Mouse (Mus musculus): ENCODE measurements around the gene Wdr61. TPM values are rescaled to one million over a fixed set of nuclear protein-coding genes. Genes with fewer than 3 reads are reported as not detected.

Gene Wdr61
- polyA plus RNA-seq (2012; rRNA removed): 75.5 and 80.0 TPM in 2 replicates

GRCm38 (mm10) chr9:54733921-54734638 is at the start of gene Wdr61:
Gene Wdr61, minus strand, starts transcription at chr9:54734519.

GRCm38 (mm10) chr9:54764561-54765217 is 30.4 kb upstream of the Wdr61 start, which contains the start of gene Crabp1:
Gene Crabp1, plus strand, starts transcription at chr9:54764748.

GRCm38 (mm10) chr9:54698318-54699086 is 35.8 kb downstream of the Wdr61 start, which contains the start of gene Dnaja4:
Gene Dnaja4, plus strand, starts transcription at chr9:54698873.

Other genes with a start within 250 kb of the Wdr61 start
- gene Dmxl2, start 232.9 kb downstream of the Wdr61 start, polyA plus RNA-seq (2012; rRNA removed): 71.9 and 80.5 TPM in 2 replicates
- gene Sh2d7, start 195.5 kb downstream of the Wdr61 start, polyA plus RNA-seq (2012; rRNA removed): 0.03 and 0.06 TPM in 2 replicates
- gene Cib2, start 174.3 kb downstream of the Wdr61 start, polyA plus RNA-seq (2012; rRNA removed): 49.7 and 50.5 TPM in 2 replicates
- gene Idh3a, start 148.2 kb downstream of the Wdr61 start, polyA plus RNA-seq (2012; rRNA removed): 117 and 126 TPM in 2 replicates
- gene Acsbg1, start 72.6 kb downstream of the Wdr61 start, polyA plus RNA-seq (2012; rRNA removed): 32.0 and 33.3 TPM in 2 replicates
- gene Dnaja4, start 35.6 kb downstream of the Wdr61 start, polyA plus RNA-seq (2012; rRNA removed): 11.9 and 12.0 TPM in 2 replicates
- gene Crabp1, start 30.2 kb upstream of the Wdr61 start, polyA plus RNA-seq (2012; rRNA removed): 91.5 and 108 TPM in 2 replicates
- 51.4 and 54.0 TPM in 2 replicates for gene Ireb2, start 129.3 kb upstream of the Wdr61 start, polyA plus RNA-seq (2012; rRNA removed)
- 0.74 and 1.0 TPM in 2 replicates for gene Hykk, start 182.8 kb upstream of the Wdr61 start, polyA plus RNA-seq (2012; rRNA removed)
- gene Psma4, start 216.3 kb upstream of the Wdr61 start, polyA plus RNA-seq (2012; rRNA removed): 210 and 227 TPM in 2 replicates
- gene AY074887, start 216.5 kb upstream of the Wdr61 start, polyA plus RNA-seq (2012; rRNA removed): 0.17 and 0.26 TPM in 2 replicates
- gene Chrna5, start 246.4 kb upstream of the Wdr61 start, polyA plus RNA-seq (2012; rRNA removed): 3.4 and 3.6 TPM in 2 replicates